Mouse (Mus musculus) testis, postnatal 14 days (tissue): ENCODE results near the gene Gm10135.
"Not testable (repeated sequence)": the region's sequence is repeated elsewhere in the genome, so short reads cannot be mapped to it uniquely, and the experiment has no call there.

Experiments used
- DNase-seq: peaks from one replicate; pipeline ENCODE4 v3.0.0; 2021; ENCODE audit warnings: low spot score

The Gm10135 gene

DNA sequence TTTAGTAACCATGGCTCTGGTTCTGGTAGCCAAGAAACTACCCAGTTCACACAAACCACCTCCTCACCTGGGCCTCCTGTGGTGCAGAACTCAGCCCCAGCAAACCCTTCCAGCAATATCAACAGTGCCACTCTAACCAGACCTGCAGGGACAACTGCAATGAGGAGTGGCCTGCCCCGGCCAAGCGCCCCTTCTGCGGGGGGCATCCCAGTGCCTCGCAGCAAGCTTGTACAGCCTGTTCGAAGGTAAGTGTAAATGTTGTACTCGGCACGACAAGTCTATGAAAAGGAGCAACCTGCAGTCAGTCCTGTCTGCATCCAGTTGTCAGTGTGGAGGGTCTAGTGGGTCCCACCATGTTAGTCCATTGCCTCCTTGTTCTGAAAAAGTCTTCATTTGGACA, at the start of gene Gm10135:
Gm10135 (minus strand) TSS at position 101 of the 400 bp plus-strand sequence.
- no peak for DNase-seq

DNA sequence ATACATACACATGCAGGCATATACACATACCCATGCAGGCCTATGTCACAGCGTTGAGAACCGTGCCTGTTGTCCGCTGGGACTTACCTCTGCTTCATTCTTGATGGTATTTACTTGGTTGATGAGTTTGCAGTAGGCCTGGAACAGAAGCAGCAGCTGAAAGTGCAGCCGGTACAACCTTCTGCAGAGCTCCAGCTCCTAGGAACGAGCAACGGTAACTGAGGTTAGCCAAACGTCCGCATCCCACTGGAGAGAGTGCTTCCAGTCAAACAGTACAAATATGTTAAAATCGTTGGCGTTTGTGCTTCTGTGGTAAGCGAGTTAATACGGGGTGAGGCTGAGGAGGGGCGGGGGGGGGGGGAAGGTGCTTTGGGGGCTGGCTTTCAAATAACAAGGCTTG, 49.3 kb upstream of the Gm10135 start:
- DNase-seq, result no peak

DNA sequence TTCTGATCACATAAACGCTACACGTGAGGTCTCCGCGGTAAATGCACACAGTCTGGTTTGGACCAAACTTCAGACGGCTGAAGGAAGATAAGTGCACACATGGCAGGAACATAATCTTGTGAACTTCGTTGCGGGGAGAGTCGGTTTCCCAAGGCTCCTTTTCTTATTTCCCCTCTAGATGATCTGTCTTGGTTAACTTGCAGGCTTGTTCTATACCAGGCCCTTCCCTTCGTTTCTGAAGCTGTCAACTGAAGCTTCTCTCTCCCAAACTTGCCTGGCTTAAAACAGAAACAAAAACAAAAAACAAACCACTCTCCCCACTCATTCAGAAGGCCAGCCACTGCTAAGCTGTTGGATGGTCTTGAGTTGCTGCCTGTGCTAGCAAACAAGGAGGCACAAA, 40.2 kb upstream of the Gm10135 start:
- DNase-seq, result no peak

DNA sequence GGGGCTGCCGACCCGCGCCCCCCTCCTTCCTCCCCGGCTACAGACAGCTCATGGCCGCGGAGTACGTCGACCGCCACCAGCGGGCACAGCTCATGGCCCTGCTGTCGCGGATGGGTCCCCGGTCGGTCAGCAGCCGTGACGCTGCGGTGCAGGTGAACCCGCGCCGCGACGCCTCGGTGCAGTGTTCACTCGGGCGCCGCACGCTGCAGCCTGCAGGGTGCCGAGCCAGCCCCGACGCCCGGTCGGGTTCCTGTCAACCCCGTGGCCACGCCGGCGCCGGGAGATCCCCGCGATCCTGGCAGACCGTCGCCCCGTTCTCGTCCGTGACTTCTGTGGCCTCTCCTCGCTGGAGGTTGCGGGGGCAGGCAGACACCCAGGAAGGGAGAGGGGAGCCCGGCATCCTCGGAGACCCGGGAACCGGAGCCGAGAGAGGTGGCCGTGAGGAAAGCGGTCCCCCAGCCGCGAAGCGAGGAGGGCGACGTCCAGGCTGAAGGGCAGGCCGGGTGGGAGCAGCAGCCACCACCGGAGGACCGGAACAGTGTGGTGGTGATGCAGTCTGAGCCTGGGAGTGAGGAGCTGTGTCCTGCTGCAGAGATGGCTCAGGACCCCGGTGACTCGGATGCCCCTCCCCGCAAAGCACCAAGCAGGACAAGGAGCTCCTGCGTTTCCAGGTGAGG, 39.2 kb upstream of the Gm10135 start:
- DNase-seq, result not testable (repeated sequence)

DNA sequence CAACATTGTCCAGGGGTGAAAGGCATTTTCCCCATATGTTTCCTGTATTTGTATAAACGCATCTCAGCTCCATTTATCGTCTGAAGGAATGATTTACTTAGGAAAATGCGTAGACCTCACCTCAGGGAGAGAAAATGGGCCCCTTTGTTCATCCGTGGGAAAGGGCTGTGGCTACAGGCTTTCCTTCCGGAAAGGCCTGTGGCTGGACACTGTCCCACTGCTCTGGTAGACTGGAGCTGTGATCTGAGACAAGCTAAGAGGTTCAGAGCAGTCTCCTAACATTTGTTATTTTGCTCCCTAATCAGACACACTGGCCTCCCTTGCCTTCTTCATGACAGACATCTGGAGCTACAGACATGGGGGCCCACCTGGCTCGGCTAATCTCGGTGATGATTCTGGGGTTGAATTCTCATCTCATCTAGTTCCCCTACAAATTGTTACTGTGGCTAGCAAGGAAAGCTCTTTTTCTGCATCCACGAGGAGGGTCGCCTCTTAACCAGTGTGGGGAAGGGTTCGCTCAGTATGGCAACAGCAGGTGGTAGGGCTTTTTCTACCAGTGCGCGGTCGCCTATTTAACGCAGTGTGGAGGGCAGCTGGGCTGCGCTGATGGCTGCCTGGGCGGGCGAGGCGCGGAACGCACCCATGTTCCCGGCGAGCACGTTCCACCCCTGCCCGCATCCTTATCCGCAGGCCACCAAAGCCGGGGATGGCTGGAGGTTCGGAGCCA, 38.5 kb upstream of the Gm10135 start:
- DNase-seq, result not testable (repeated sequence)

DNA sequence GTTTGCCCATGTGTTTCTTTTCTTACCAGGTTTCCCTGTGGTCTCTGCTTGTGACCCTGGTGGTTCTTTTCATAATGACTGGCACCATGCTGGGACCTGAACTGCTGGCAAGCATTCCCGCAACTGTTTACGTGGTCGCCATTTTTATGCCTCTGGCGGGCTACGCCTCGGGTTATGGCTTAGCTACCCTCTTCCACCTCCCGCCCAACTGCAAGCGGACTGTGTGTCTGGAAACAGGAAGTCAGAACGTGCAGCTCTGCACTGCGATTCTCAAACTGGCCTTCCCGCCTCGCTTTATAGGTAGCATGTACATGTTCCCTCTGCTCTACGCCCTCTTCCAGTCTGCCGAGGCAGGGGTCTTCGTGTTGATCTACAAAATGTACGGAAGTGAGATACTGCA, 37.3 kb upstream of the Gm10135 start:
- not testable (repeated sequence) for DNase-seq

DNA sequence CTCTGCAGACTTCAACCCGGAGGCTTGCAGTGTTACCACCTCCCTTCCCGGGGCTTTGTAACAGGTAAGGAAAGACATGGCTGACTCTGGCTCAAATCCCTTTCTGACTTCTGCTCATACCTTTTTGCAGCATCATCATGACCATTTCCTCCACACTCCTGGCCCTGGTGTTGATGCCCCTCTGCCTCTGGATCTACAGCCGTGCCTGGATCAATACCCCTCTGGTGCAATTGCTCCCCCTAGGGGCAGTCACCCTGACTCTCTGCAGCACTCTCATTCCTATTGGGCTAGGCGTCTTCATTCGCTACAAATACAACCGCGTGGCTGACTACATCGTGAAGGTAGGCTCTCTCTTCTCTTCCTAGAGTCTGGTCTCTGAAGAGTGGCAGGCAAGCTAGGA, 33.7 kb upstream of the Gm10135 start:
- not testable (repeated sequence) for DNase-seq

DNA sequence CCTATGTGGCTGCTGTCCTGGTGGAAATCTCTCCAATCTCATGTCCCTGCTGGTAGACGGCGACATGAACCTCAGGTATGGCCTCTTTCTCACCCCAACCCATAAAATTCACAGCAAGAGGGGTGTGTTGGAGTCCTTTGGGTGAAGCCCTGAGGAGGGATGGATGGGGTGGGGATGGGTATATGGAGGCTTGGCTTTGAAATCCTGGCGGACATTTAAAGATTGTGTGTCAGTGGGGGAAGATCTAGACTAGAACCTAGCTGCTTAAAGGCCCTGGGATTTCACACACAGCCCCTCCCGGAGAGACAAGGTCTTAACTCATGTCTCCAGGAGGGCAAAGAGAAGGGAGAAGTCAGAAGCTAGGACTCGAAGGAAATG, 33.1 kb upstream of the Gm10135 start:
- no peak for DNase-seq

DNA sequence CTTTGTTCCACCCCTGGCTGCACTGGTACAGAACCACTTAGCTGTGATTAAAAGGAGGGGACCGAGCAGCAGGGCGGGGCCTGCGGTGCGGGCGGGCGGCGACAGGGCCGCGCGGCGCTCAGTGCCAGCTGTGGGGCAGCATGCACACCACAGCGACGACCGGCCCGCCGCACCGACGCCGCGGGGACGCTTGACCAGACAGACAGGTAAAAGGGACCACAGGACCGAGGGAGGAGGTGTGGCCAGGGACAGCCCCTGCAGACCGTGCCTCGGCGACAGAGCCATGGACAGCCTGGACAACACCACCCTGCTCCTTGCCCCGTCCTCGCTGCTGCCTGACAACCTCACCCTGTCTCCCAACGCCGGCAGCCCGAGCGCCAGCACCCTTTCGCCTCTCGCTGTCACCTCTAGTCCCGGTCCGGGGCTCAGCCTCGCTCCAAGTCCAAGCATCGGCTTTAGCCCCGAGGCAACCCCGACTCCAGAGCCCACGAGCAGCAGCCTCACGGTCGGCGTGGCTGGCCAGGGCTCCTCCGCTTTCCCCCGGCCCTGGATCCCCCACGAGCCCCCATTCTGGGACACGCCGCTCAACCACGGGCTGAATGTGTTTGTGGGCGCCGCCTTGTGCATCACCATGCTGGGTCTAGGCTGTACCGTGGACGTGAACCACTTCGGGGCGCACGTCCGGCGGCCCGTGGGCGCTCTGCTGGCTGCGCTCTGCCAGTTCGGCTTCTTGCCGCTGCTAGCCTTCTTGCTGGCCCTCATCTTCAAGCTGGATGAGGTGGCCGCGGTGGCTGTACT, 32.5 kb upstream of the Gm10135 start, which contains the start of gene Slc10a4:
Slc10a4 (plus strand) TSS at position 100 of the 798 bp plus-strand sequence.
- DNase-seq, result no peak

DNA sequence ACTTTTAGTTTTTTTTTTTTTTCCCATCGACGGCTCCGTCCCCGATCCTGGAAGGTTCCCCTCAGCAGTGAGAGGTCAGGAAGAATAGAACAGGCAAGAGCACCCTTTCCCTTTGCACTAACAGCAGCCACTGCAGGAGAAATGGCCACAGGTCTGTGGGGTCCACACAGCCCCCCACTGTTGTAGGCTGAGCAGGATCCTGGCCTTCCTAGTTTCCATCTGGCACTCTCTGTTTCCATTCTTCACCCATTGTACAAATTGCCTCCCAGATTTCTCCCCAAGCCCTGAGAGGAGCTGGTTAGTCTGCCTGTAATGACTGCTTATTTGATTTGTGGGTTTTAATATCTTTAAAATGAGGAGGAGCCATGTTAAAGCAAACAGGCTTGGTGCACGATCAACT, 29.5 kb upstream of the Gm10135 start:
- DNase-seq, result no peak

DNA sequence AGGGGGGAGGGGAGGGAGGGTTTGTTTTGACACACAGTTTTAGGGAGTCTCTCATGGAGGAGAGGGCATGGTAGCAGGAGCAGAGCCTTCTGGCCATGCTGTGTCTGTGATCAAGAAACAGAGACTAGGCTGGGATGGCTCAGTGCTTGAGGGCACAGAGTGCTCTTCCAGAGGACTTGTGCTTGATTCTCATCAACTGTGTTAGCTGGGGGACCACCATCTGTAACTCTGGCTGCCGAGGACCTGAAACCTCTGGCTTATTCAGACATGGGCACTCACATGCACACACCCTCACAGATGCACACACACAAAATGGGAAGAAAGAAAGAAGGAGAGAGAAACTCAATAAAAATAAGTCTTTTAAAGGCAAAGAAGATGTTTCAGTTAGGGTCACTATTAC, 24.0 kb upstream of the Gm10135 start:
- not testable (repeated sequence) for DNase-seq

DNA sequence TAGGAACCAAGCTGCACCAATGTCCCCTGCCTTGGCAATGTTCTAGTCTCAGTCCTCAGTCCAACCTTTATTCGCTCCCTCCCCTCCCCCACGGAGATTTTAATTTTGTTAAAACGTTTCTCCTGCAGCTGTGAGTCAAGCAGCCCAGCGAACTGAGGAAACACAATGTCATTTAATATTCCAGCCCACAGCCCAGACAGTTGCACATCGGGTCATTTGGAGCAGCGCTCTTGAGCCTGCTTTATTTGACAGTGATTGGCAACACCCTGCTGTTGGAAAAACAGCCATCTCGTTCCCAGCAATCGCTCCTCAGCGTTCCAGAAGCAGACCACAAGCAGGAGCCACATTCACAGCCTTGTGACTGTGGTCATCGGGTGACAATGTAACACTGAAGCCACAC, 20.9 kb upstream of the Gm10135 start:
- DNase-seq, result no peak

DNA sequence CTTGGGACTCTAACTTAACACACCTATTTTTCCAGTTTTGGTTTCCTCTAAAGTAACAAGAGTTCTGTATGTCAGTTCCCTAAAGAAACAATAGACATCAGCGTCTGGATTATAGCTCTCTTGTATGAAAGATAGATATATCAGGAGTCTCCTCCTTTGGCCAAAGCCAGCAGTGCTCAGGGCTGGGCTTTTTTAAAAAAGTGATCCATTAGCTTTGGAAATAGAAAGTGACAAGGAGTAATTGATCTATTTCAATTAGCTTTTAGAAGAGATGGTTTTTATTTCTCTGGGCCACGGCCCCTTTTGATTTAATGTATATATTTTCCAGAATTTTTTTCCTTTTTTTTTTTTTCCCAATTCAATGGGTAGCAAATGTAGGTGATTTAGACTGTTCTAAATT, 20.4 kb upstream of the Gm10135 start:
- no peak for DNase-seq

DNA sequence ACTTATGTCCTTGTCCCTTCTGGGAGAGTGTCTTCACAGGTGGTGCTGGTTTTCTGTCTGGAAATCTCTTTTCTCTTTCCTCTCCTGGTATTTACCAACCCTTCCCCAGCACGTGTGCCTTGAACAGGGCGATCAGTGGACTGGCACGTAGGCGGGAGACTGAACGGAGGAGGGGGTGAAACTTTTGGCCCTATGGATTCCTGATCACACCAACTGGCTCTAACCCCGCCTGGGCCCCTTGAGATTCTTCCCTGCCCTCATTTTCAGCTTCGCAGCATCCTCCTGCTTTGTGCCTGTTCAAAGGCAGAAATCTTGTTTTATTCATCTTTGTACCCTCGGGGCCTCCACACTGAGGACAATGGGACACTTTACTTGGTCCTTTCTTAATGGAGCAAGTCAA, 19.9 kb upstream of the Gm10135 start:
- no peak for DNase-seq

DNA sequence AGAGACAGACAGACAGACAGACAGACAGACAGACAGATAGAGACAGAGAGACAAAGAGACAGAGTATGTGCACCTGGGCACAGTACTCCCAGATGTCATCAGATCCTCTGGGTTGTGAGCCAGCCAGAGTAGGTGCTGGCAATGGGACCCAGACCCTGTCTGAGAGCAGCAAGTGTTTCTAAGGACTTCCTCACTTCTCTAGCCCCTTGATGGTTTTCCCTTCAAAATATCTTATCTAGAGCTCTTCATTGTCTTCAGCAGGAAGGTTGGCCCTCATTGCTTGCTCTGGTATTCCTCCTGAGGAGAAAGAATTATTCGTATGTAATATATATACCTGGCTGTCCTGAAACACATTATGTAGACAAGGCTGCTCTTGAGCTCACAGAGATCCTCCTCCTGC, 18.0 kb upstream of the Gm10135 start:
- no peak for DNase-seq

DNA sequence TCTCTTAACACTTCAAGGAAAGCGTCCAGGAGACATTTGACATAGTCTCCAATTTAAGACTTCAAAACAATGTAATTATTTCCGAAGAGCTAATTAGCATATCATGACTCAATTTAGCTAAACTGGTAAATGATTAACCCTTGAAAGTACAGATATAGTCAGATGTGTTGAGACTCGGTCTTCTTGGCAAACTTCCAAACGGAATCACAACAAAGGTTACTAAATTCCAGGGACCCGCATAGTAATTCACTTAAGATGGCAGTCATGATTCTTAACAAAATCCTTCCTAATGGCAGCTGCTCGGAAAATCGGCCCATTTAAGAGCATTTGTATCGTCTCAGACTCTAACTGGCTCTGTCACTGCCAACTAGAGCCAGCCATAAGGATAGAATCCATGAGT, 15.3 kb upstream of the Gm10135 start:
- DNase-seq, result no peak

DNA sequence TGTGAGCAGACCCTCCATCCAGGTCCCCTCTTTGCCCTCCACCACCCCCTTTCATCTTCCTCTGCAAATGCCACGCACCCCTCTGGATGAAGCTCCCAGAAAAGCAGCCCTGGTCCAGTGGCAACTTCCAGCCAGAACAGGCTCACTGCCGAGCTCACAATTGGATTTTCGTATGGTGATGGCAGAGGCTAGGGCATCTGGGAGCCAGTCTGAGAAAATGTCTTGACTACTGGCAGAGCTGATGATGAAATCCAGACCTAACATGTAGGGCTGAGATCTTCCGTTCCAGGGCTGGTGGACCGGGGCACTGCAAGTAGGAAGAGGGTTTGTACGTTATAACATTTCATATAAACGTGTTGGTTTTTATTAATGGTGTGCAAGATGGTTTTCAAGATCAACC, 13.3 kb upstream of the Gm10135 start:
- no peak for DNase-seq

DNA sequence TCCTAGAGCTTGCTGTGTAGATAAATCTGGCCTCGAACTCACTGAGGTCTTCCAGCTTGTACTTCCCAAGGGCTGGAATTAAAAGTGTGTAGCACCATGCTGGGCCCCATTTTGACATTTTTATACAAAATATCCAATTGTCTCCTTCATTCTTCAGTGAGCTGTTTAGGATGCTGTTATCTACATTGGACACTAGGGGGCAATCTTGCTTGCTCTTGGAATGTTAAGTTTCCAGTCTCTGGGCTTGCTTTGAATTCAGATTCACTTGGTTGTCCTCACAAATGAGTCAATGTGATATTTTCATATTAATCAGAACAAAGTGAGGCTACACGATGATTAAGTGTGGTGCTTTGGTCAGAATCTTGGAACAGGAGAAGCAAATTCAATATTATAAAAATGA, 9.6 kb upstream of the Gm10135 start:
- no peak for DNase-seq

DNA sequence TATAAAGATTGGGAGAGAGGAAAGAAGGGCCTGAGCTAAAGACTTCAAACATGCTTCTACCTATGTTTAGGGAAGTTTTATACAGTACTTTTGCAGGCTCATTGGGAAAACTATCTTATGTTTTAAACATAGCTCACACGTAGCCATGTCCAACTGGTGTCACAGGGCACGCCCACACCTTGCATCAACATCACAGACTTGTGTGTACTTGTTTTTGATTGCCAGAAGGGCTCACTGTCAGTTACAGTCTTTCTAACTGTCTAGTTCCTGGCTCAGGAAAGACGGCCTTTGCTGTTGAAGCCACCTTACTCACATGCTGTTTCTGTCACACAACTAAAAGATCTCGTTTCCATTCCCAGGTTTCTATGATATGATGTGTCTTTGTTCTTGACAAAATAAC, 2.0 kb upstream of the Gm10135 start:
- no peak for DNase-seq

DNA sequence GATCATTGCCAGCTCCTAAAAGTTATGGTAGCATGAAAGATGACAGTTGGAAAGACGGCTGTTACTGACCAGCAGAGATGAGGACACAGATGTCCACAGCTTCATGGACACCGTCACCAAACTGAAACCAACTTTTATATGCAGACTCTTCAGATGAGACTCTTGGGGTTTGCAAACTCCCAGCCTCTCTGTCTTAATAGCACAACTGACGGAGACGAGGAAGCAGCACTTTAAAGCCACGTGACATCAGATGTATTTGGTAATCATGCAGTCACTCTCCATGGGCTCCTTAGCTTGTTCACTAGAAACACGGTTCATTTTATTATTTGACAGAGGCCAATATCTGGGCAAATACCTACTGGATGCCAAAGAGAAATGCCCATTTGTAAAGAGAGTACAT, 1.5 kb upstream of the Gm10135 start:
- no peak for DNase-seq

DNA sequence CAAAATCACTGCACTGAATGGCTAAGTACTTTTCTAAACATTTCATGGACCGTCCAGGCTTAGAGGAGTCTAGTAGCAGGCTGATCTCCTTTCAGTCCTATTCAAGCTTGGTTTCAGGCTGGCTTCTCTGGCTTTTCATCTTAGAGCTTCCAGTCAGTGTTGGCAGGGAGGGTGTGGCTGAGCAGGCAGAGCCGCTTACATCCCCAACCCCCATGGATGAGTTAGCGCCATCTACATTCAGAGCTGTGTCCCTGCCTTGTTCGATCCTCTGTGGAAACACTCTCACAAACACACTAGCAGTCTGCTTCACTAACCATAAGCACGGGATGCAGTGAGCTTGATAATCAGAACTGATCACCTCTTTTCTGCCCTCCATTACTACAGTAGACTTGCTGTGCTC, 1.6 kb downstream of the Gm10135 start:
- no peak for DNase-seq

DNA sequence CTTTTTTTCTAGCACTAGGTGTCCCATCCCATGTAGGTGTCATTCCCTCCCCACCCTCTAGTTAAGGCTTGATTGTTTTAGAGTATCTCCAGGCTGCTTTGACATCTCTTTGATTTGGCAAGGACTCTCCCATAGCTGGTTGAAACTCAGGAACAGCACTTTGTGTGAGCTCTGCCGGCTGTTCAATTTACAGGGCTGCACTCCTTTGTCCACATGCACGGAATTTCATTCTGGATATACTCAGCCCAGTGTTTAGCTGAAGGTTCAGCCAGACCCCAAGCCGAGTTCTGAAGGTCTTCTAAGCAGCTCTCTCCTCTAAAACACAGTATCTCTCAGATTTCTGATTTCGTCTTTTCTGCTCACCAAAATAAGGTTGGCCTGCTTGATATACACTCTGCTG, 2.1 kb downstream of the Gm10135 start:
- no peak for DNase-seq

DNA sequence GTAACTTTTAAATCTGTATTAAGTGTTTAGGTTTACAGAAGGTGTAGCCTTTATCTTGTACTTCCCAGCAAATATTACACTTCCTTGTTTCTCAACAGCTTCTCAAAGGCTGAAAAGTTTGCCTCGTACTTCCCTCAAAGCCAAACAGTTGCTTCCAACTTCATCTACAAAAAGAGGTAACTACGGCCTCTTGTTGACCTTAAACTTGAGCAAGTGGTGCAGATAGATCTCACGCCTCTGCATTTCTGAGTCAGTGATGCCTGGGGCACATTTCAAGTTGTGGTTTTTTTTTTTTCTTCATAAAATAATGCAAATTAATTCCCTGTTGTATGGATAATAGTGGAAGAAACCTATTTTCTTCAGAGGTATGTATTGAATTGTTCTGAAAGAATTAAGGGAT, 8.8 kb downstream of the Gm10135 start:
- DNase-seq, result no peak
